Mouse (Mus musculus) midbrain, embryonic 11.5 days (tissue): ENCODE results near the gene Ramp1. TPM values are rescaled to one million over a fixed set of nuclear protein-coding genes. Genes with fewer than 3 reads are reported as not detected.

Experiments
- ATAC-seq: fragments of 200-750 bp; cut with Nextera tagmentation; 2 replicates; pipeline ENCODE4 v1.8.0; 2017; ENCODE audit warnings: moderate TSS enrichment, moderate library complexity; ENCODE audit not compliant: low FRiP score
- DNase-seq: peaks from one replicate; pipeline ENCODE4 v3.0.0; 2015; ENCODE audit warnings: low spot score; ENCODE audit errors: missing footprints
- H3K27ac ChIP-seq: fragments of 300-500 bp; sonication (generic); 2 replicates; pipeline ENCODE4 v1.5.1; 2014; ENCODE audit warnings: low read depth, low read length
- H3K27me3 ChIP-seq: fragments of 300-500 bp; sonication (generic); 2 replicates; pipeline ENCODE4 v1.6.1; 2014; ENCODE audit warnings: mild to moderate bottlenecking, low read length, moderate library complexity, mixed read lengths; ENCODE audit not compliant: control insufficient read depth, insufficient read depth
- H3K36me3 ChIP-seq: fragments of 300-500 bp; sonication (generic); 2 replicates; pipeline ENCODE4 v1.6.1; 2014; ENCODE audit warnings: mild to moderate bottlenecking, low read length, moderate library complexity, mixed read lengths; ENCODE audit not compliant: control insufficient read depth, insufficient read depth
- H3K4me1 ChIP-seq: fragments of 300-500 bp; sonication (generic); 2 replicates; pipeline ENCODE4 v1.6.1; 2014; ENCODE audit warnings: low read length; ENCODE audit not compliant: control insufficient read depth, insufficient read depth
- H3K4me2 ChIP-seq: fragments of 300-500 bp; sonication (generic); 2 replicates; pipeline ENCODE4 v1.6.1; 2014; ENCODE audit warnings: mild to moderate bottlenecking, moderate library complexity
- H3K4me3 ChIP-seq: fragments of 300-500 bp; sonication (generic); 2 replicates; pipeline ENCODE4 v1.5.1; 2014; ENCODE audit warnings: low read depth, low read length
- H3K9ac ChIP-seq: fragments of 300-500 bp; sonication (generic); 2 replicates; pipeline ENCODE4 v1.6.1; 2014; ENCODE audit warnings: low read length
- H3K9me3 ChIP-seq: fragments of 300-500 bp; sonication (generic); 2 replicates; pipeline ENCODE4 v1.6.1; 2016; ENCODE audit warnings: low read length; ENCODE audit not compliant: control insufficient read depth
- WGBS: fragments of 180-500 bp; shearing (Covaris S2); extraction: QIAGEN DNeasy Blood & Tissue Kit; methylation state at CpG from one replicate; pipeline ENCODE4 v1.1.7; 2014; 5-methylcytosine and 5-hydroxymethylcytosine counted together
- polyA plus RNA-seq: library from polyadenylated mRNA; unstranded; fragments of >200 nt; fragmentation: Nextera tagmentation; extraction: Ambion mirVana; gene quantifications from 2 replicates; pipeline ENCODE4 v1.2.1, GENCODE M21; 2014

Gene Ramp1
- polyA plus RNA-seq, 1 experiment from 2014 or later = 0.85 TPM

DNA sequence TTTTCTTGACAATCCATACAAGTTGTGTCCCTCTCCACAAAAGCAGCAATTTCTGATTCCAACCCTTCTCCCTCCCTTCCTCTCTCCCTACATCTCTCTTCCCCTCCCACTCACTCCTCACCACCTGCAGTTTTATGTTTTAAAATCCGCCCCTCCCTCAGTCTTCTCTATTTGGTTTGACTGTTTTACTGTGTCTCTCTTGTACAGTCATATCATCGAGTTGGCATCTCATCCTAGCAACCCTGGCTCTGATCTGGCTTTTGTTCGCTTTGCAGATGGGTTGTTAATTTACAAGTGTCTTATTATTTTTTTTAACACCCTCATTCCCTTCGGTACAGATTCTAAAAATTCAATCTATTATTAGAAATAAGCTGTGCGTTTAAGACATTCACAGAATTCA is 27.3 kb downstream of the Ramp1 start:
- no peaks in the 10 kb centered on the region for H3K27me3 ChIP-seq
- no peaks in the 10 kb centered on the region for H3K9me3 ChIP-seq
- no peak overlapping the region for H3K4me3 ChIP-seq
- H3K4me2 ChIP-seq = no peak overlapping the region
- no peak for ATAC-seq
- 84% methylated on average over 5 of the region's 5 CpGs for WGBS
- DNase-seq = peak; percentile 26
- no peak overlapping the region for H3K27ac ChIP-seq
- H3K36me3 ChIP-seq = no peaks in the 10 kb centered on the region
- H3K4me1 ChIP-seq = no peaks in the 10 kb centered on the region
- no peak overlapping the region for H3K9ac ChIP-seq

DNA sequence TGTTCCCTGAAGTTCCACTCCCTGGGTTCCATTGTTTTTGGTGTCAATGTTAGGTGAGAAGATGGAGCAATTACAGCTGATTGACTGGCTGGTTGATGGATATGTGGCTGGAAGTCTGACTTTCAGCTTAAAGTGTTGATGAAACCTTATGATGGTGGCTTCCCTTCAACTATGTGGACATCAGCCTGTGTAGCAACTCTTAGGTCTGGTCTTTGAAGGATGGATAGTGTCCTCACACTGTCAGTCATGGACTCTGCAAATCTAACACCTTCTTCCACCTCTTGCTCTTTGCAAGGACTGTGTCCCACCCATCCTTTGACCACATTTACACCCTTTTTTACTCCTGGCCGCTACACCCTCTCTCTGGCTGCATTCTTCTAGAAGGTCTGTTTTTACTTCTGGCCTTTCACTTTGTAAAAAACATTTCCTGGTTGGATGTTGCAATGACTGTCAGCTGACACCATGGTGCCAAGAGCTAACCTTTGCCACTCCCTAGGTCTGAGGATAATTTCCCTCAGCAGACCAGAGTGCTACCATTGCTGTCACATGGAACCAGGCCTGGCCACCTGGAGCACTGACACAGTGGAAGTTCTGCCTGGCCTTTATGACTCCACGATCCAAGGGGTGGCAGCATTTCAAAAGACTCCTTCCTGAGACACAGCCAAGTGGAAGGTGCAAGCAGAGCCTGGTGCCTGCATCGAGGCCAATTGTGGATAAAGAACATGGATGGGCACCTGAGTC is 27.9 kb downstream of the Ramp1 start:
- Histone ChIP-seq H3K4me1 (no peaks in the 10 kb centered on the region), H3K4me2 (no peak overlapping the region), H3K27me3 (no peaks in the 10 kb centered on the region), H3K36me3 (no peaks in the 10 kb centered on the region), H3K4me3 (no peak overlapping the region), H3K9ac (no peak overlapping the region), H3K27ac (no peak overlapping the region), H3K9me3 (no peaks in the 10 kb centered on the region)
- peak; percentile 26 for DNase-seq
- WGBS = 78% methylated on average over 3 of the region's 3 CpGs
- ATAC-seq = no peak

DNA sequence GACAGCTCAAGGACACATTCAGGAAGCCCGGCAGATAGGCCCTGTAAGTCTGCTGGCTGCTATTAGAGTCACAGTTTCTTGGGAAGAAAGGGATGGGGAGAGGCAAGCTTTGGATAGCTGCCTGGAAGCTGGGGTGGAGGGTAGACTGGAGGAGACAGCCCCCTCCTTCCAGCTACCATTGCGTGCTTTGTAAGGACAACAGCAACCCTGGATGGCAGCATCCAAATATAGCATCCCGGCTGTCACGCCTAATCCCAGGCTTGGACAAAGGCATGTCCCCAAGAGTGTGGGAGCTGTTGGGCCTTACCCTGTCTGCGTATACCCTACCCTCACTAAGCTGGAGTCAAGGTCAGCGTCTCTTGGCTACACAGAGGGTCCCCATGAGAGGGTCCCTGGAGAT is 29.7 kb downstream of the Ramp1 start:
- Histone ChIP-seq H3K9me3 (no peaks in the 10 kb centered on the region), H3K4me1 (no peaks in the 10 kb centered on the region), H3K36me3 (no peaks in the 10 kb centered on the region), H3K9ac (no peak overlapping the region), H3K4me3 (no peak overlapping the region), H3K27me3 (no peaks in the 10 kb centered on the region), H3K4me2 (no peak overlapping the region), H3K27ac (no peak overlapping the region)
- DNase-seq = no peak
- ATAC-seq = no peak
- 81% methylated on average over 6 of the region's 6 CpGs for WGBS

DNA sequence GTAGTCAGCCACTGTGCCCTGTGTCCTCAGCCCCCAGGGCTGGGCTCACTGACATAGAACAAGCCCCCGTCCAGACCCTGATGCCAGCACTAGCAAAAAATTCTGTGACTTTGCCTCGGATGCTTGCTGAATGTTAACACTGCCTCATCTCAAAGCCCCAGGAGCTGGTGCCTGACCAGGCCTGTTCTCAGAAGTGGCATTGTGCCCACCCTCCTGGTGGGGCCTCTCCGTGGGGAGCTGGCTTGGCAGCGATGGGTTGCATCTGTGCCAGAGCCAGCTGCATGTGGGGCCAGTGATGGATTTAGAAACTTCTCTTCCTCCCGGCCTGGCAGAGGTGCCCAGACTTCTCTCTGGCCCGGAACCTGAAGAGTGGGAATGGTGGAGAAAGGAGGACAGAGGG is 30.2 kb downstream of the Ramp1 start:
- Histone ChIP-seq H3K9ac (no peak overlapping the region), H3K27ac (no peak overlapping the region), H3K4me2 (no peak overlapping the region), H3K4me3 (no peak overlapping the region), H3K36me3 (no peaks in the 10 kb centered on the region), H3K4me1 (no peaks in the 10 kb centered on the region), H3K27me3 (no peaks in the 10 kb centered on the region), H3K9me3 (no peaks in the 10 kb centered on the region)
- WGBS = 87% methylated on average over 6 of the region's 6 CpGs
- ATAC-seq = no peak
- DNase-seq = peak; percentile 33

DNA sequence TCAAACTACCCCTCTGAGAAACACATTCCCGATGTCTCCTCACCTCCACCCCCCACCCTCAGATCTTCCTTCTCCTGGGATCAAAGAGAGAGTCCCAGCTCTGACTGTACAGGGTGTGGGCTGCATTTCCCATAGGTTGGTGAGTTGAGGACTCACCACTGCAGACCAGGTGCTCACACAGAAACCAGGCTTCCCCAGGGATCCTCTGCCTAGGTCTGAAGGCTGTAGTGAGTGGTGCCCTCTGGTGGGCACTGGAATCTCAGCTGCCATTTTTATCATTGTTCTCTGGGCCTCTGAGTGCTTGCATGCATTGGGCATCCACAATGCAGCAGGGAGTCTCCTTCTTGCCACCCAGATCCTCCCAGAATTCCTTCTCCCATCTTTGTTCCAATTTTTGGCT is 31.5 kb downstream of the Ramp1 start:
- Histone ChIP-seq H3K9ac (no peak overlapping the region), H3K9me3 (no peaks in the 10 kb centered on the region), H3K4me1 (no peaks in the 10 kb centered on the region), H3K4me3 (no peak overlapping the region), H3K36me3 (no peaks in the 10 kb centered on the region), H3K4me2 (no peak overlapping the region), H3K27me3 (no peaks in the 10 kb centered on the region), H3K27ac (no peak overlapping the region)
- WGBS = 77% methylated on average over 1 of the region's 1 CpGs
- DNase-seq (peak; percentile 90), ATAC-seq (peak; percentile 57; the same call in 1 of the 2 replicates)

DNA sequence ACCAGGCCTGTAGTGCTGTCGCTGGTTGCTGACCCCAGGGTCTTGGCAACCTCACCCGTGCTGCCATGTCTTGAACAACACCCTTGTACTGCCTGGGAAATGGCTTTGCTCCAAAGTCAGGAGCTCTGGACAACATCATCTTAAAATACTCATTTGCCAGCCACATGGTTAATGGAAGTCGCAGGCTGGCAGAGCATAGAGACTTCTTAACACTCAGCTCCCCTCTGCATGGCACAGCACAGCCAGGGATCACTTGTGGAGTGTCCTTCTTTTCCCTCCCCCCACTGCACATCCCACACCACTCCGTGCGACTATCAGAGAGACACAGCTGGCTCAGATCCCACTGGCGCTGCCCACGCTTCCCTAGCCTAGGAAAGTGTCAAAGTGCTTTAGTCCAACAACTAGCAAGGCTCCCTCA is 32.0 kb downstream of the Ramp1 start:
- WGBS = 86% methylated on average over 7 of the region's 7 CpGs
- DNase-seq = no peak

DNA sequence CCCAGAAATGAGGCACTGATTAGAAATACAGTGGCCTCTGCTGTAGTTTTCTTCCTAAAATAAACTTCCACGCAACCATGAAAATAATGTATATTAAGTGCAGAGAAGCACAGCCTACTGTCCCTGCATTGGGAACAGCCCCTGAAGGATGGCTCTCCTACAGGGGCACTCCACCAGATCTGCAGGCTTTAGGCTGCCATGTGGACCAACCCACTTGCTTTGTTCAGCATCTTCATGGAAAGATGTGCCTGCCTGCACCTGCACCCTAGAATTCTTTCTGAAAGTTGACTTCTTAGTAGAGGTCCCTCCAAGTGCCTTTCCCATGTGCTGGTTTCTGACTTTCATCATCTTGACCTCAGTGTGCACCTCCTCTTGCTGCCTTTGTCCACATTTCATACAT is 35.6 kb downstream of the Ramp1 start:
- WGBS = 96% methylated on average over 1 of the region's 1 CpGs
- H3K4me1 ChIP-seq = no peaks in the 10 kb centered on the region
- no peak overlapping the region for H3K27ac ChIP-seq
- DNase-seq (peak; percentile 51), ATAC-seq (no peak)
- no peaks in the 10 kb centered on the region for H3K36me3 ChIP-seq
- H3K27me3 ChIP-seq = no peaks in the 10 kb centered on the region
- no peak overlapping the region for H3K4me3 ChIP-seq
- H3K4me2 ChIP-seq = no peak overlapping the region
- H3K9me3 ChIP-seq = no peaks in the 10 kb centered on the region
- H3K9ac ChIP-seq = no peak overlapping the region

More for the DNA sequence above, 32.0 kb downstream of the Ramp1 start:
- H3K27ac ChIP-seq = no peak overlapping the region
- H3K36me3 ChIP-seq = no peaks in the 10 kb centered on the region
- H3K9me3 ChIP-seq = no peaks in the 10 kb centered on the region
- no peak overlapping the region for H3K4me3 ChIP-seq
- no peak for ATAC-seq
- no peaks in the 10 kb centered on the region for H3K27me3 ChIP-seq
- H3K4me2 ChIP-seq = no peak overlapping the region
- no peak overlapping the region for H3K9ac ChIP-seq
- H3K4me1 ChIP-seq = no peaks in the 10 kb centered on the region

DNA sequence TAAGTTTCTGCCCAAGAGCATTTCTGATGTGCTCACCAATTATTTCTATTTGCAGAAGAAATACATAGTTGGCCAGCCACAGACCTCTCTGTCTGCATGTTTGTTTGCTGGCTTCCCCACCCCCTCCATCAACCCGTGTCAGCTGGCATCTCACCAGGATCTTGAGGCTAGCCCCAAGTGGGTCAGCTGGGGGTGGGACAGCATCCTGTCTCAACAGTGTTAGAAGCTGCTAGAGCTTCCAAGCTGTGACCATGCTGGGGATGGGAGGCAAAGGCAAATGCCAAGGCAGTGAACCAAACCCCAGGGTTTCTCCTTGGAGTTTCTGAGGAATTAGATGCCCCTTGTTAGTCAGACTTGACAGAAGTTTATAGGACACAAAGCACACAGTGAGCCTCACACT is 36.4 kb downstream of the Ramp1 start:
- no peak overlapping the region for H3K9ac ChIP-seq
- DNase-seq = no peak
- H3K4me1 ChIP-seq = no peaks in the 10 kb centered on the region
- H3K27me3 ChIP-seq = no peaks in the 10 kb centered on the region
- no peak overlapping the region for H3K4me3 ChIP-seq
- H3K4me2 ChIP-seq = no peak overlapping the region
- ATAC-seq = no peak
- H3K36me3 ChIP-seq = no peaks in the 10 kb centered on the region
- 79% methylated on average over 1 of the region's 1 CpGs for WGBS
- H3K27ac ChIP-seq = no peak overlapping the region
- no peaks in the 10 kb centered on the region for H3K9me3 ChIP-seq

DNA sequence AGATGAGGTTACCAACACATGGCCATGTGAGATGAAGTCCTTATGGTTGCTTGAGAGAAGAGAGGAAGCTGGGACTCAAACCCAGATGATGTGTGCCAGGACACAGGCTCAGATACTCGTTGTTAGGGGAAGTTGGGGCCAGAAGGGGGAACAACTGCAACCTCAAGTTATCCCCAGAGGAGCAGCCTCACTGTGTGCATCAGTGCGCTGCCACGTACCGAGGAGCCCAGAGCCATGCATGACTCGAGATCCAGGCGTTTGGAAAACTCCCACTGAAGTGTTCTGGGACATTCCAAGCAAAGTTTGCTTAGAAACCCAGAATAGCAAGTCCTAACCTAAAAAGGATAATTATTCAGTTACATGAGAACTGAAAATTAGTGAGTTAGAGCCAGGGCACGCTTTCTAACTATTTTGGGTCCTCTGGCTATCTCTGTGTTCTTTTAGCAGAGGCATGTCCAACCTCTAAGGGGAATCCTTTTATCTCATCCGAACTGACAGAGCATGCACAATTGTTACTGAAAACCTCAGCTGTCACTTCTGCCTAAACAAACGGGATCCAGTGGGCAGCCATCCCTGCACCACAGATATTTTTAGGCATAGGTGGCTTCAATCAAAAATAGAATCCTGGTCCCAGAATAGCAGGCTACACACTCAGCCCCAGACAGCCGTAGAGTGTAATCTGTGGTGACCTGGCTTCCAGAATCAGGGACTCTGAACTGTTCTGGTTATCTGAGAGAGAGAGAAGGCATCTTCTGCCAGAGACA is 37.1 kb downstream of the Ramp1 start:
- H3K27me3 ChIP-seq = no peaks in the 10 kb centered on the region
- ATAC-seq = no peak

More for the DNA sequence above, 37.1 kb downstream of the Ramp1 start:
- Histone ChIP-seq H3K4me3 (no peak overlapping the region), H3K4me2 (no peak overlapping the region), H3K4me1 (no peaks in the 10 kb centered on the region), H3K36me3 (no peaks in the 10 kb centered on the region), H3K9me3 (no peaks in the 10 kb centered on the region), H3K27ac (no peak overlapping the region), H3K9ac (no peak overlapping the region)
- peak; percentile 19 for DNase-seq
- 66% methylated on average over 10 of the region's 10 CpGs for WGBS
